Mouse (Mus musculus) G1E-ER4 (cell line): ENCODE data around the gene 2610021A01Rik. TPM values are rescaled to one million over a fixed set of nuclear protein-coding genes. Genes with fewer than 3 reads are reported as not detected.
"Not testable (repeated sequence)": the region's sequence is repeated elsewhere in the genome, so short reads cannot be mapped to it uniquely, and the experiment has no call there.

Experiments used
- GATA1 ChIP-seq: IDR thresholded peaks from one replicate; pipeline ENCODE4 v1.8.0; 2012; ENCODE audit warnings: low read length, inconsistent platforms
- polyA plus RNA-seq: library from polyadenylated mRNA; stranded (reverse); fragments of >175 nt; gene quantifications from 2 replicates; pipeline ENCODE4 v1.2.3, GENCODE M21; 2012

2610021A01Rik gene
- polyA plus RNA-seq: 0.83 and 1.0 TPM in 2 replicates

- no peak for TF ChIP-seq GATA1
Measured at GRCm38 (mm10) chr7:41599034-41599813, at the start of gene 2610021A01Rik. Gene 2610021A01Rik (plus strand): TSS chr7:41599230.

GRCm38 (mm10) chr7:41560681-41561080, 38.3 kb upstream of the 2610021A01Rik start:
- no peak for TF ChIP-seq GATA1

- not testable (repeated sequence) for TF ChIP-seq GATA1
Measured at GRCm38 (mm10) chr7:41573562-41573961, 25.5 kb upstream of the 2610021A01Rik start, which contains the start of gene Gm6871. Gene Gm6871 (minus strand): TSS chr7:41573662.

GRCm38 (mm10) chr7:41577956-41578355, 21.1 kb upstream of the 2610021A01Rik start:
- no peak for TF ChIP-seq GATA1

GRCm38 (mm10) chr7:41582028-41582427, 17.0 kb upstream of the 2610021A01Rik start:
- TF ChIP-seq GATA1: no peak

- no peak for TF ChIP-seq GATA1
Measured at GRCm38 (mm10) chr7:41598615-41599014, 415 bp upstream of the 2610021A01Rik start.

GRCm38 (mm10) chr7:41599932-41600548, 1.0 kb downstream of the 2610021A01Rik start:
- no peak for TF ChIP-seq GATA1

- no peak for TF ChIP-seq GATA1
Measured at GRCm38 (mm10) chr7:41611654-41612053, 12.6 kb downstream of the 2610021A01Rik start.

GRCm38 (mm10) chr7:41632409-41633220, 33.6 kb downstream of the 2610021A01Rik start, which contains the start of gene Zfp788:
Gene Zfp788 (plus strand): TSS chr7:41633203.
- TF ChIP-seq GATA1: no peak

GRCm38 (mm10) chr7:41633221-41633984, 34.4 kb downstream of the 2610021A01Rik start:
- TF ChIP-seq GATA1: no peak

Other genes starting within 250 kb of the 2610021A01Rik start
- gene AI987944, start 205.9 kb upstream of the 2610021A01Rik start, polyA plus RNA-seq: 0.39 and 0.68 TPM in 2 replicates
- not detected in 2 replicates for gene Vmn2r57, start 150.5 kb upstream of the 2610021A01Rik start, polyA plus RNA-seq
- not detected in 2 replicates for gene Gm20449, start 99.8 kb upstream of the 2610021A01Rik start, polyA plus RNA-seq
- 0.19 and 0.29 TPM in 2 replicates for gene AW146154, start 99.3 kb upstream of the 2610021A01Rik start, polyA plus RNA-seq
- gene Gm6871, start 25.6 kb upstream of the 2610021A01Rik start, polyA plus RNA-seq: 0.71 and 0.94 TPM in 2 replicates
- 0.10 and 0.40 TPM in 2 replicates for gene Zfp788, start 34.0 kb downstream of the 2610021A01Rik start, polyA plus RNA-seq